Mouse (Mus musculus): ENCODE measurements around the gene Gramd1c.

GRCm38 (mm10) chr16:43980110-43980609, 83.0 kb downstream of the Gramd1c start:
- TF ChIP-seq EP300 (IDR thresholded peaks at IDR 0.05; ENCODE audit: low read depth) (no peak), CTCF (IDR thresholded peaks at IDR 0.05; ENCODE audit: low read depth) (no peak)

Data from liver, postnatal 0 days (tissue).